Mouse (Mus musculus): ENCODE measurements around the gene Fmo3. TPM values are rescaled to one million over a fixed set of nuclear protein-coding genes. Genes with fewer than 3 reads are reported as not detected.

Gene Fmo3
- polyA plus RNA-seq, 1 experiment from 2014 or later: not detected

- Histone ChIP-seq H3K9ac (replicated peaks; ENCODE audit: low read depth, low read length) (no peak overlapping the region), H3K4me1 (ENCODE audit: control insufficient read depth, insufficient read depth, low read length) (no peaks in the 10 kb centered on the region)
- WGBS: 74% methylated on average over 4 of the region's 4 CpGs
These were observed 49.8 kb downstream of the Fmo3 start for GRCm38 (mm10) chr1:162934374-162935012.

GRCm38 (mm10) chr1:162932386-162932785 lies 51.9 kb downstream of the Fmo3 start:
- Histone ChIP-seq H3K4me3 (ENCODE audit: low read depth, low read length) (no peak overlapping the region), H3K36me3 (ENCODE audit: control insufficient read depth, insufficient read depth, low read length) (no peaks in the 10 kb centered on the region), H3K4me1 (ENCODE audit: control insufficient read depth, insufficient read depth, low read length) (no peaks in the 10 kb centered on the region), H3K9ac (replicated peaks; ENCODE audit: low read depth, low read length) (no peak overlapping the region), H3K9me3 (ENCODE audit: control insufficient read depth, low read length) (no peaks in the 10 kb centered on the region), H3K27me3 (ENCODE audit: control insufficient read depth, insufficient read depth, low read length) (no peaks in the 10 kb centered on the region), H3K27ac (ENCODE audit: low read depth, low read length) (no peak overlapping the region), H3K4me2 (ENCODE audit: low read depth, low read length) (no peak overlapping the region)
- WGBS: 91% methylated on average over 4 of the region's 4 CpGs
- ATAC-seq (ENCODE audit: low read depth): no peak

More at GRCm38 (mm10) chr1:162934374-162935012, 49.8 kb downstream of the Fmo3 start:
- Histone ChIP-seq H3K27ac (ENCODE audit: low read depth, low read length) (no peak overlapping the region), H3K4me2 (ENCODE audit: low read depth, low read length) (no peak overlapping the region), H3K9me3 (ENCODE audit: control insufficient read depth, low read length) (no peaks in the 10 kb centered on the region), H3K4me3 (ENCODE audit: low read depth, low read length) (no peak overlapping the region), H3K27me3 (ENCODE audit: control insufficient read depth, insufficient read depth, low read length) (no peaks in the 10 kb centered on the region), H3K36me3 (ENCODE audit: control insufficient read depth, insufficient read depth, low read length) (no peaks in the 10 kb centered on the region)
- ATAC-seq (ENCODE audit: low read depth): no peak

GRCm38 (mm10) chr1:162931880-162932279 lies 52.4 kb downstream of the Fmo3 start:
- Histone ChIP-seq H3K27me3 (ENCODE audit: control insufficient read depth, insufficient read depth, low read length) (no peaks in the 10 kb centered on the region), H3K9ac (replicated peaks; ENCODE audit: low read depth, low read length) (no peak overlapping the region), H3K36me3 (ENCODE audit: control insufficient read depth, insufficient read depth, low read length) (no peaks in the 10 kb centered on the region), H3K4me3 (ENCODE audit: low read depth, low read length) (no peak overlapping the region), H3K27ac (ENCODE audit: low read depth, low read length) (no peak overlapping the region), H3K4me1 (ENCODE audit: control insufficient read depth, insufficient read depth, low read length) (no peaks in the 10 kb centered on the region), H3K4me2 (ENCODE audit: low read depth, low read length) (no peak overlapping the region), H3K9me3 (ENCODE audit: control insufficient read depth, low read length) (no peaks in the 10 kb centered on the region)
- no peak for ATAC-seq (ENCODE audit: low read depth)
- WGBS: 89% methylated on average over 5 of the region's 5 CpGs

- H3K27ac ChIP-seq (ENCODE audit: low read depth, low read length): no peak overlapping the region
- no peaks in the 10 kb centered on the region for H3K36me3 ChIP-seq (ENCODE audit: control insufficient read depth, insufficient read depth, low read length)
- H3K4me3 ChIP-seq (ENCODE audit: low read depth, low read length): no peak overlapping the region
- WGBS: 88% methylated on average over 4 of the region's 4 CpGs
- H3K9me3 ChIP-seq (ENCODE audit: control insufficient read depth, low read length): no peaks in the 10 kb centered on the region
- H3K27me3 ChIP-seq (ENCODE audit: control insufficient read depth, insufficient read depth, low read length): no peaks in the 10 kb centered on the region
- no peak overlapping the region for H3K4me2 ChIP-seq (ENCODE audit: low read depth, low read length)
- no peaks in the 10 kb centered on the region for H3K4me1 ChIP-seq (ENCODE audit: control insufficient read depth, insufficient read depth, low read length)
- no peak for ATAC-seq (ENCODE audit: low read depth)
- H3K9ac ChIP-seq (replicated peaks; ENCODE audit: low read depth, low read length): no peak overlapping the region
These were observed 52.9 kb downstream of the Fmo3 start for GRCm38 (mm10) chr1:162931310-162931875.

GRCm38 (mm10) chr1:162930631-162931030 lies 53.7 kb downstream of the Fmo3 start:
- no peak overlapping the region for H3K27ac ChIP-seq (ENCODE audit: low read depth, low read length)
- 82% methylated on average over 2 of the region's 2 CpGs for WGBS
- H3K36me3 ChIP-seq (ENCODE audit: control insufficient read depth, insufficient read depth, low read length): no peaks in the 10 kb centered on the region
- no peaks in the 10 kb centered on the region for H3K4me1 ChIP-seq (ENCODE audit: control insufficient read depth, insufficient read depth, low read length)
- no peaks in the 10 kb centered on the region for H3K9me3 ChIP-seq (ENCODE audit: control insufficient read depth, low read length)
- H3K9ac ChIP-seq (replicated peaks; ENCODE audit: low read depth, low read length): no peak overlapping the region
- H3K27me3 ChIP-seq (ENCODE audit: control insufficient read depth, insufficient read depth, low read length): no peaks in the 10 kb centered on the region
- ATAC-seq (ENCODE audit: low read depth): no peak
- no peak overlapping the region for H3K4me3 ChIP-seq (ENCODE audit: low read depth, low read length)
- no peak overlapping the region for H3K4me2 ChIP-seq (ENCODE audit: low read depth, low read length)

- WGBS: 88% methylated on average over 3 of the region's 3 CpGs
These were observed 55.2 kb downstream of the Fmo3 start for GRCm38 (mm10) chr1:162929146-162929545.

GRCm38 (mm10) chr1:162925121-162925520 lies 59.2 kb downstream of the Fmo3 start:
- Histone ChIP-seq H3K36me3 (ENCODE audit: control insufficient read depth, insufficient read depth, low read length) (no peaks in the 10 kb centered on the region), H3K4me3 (ENCODE audit: low read depth, low read length) (no peak overlapping the region), H3K27me3 (ENCODE audit: control insufficient read depth, insufficient read depth, low read length) (no peaks in the 10 kb centered on the region), H3K9ac (replicated peaks; ENCODE audit: low read depth, low read length) (no peak overlapping the region), H3K4me1 (ENCODE audit: control insufficient read depth, insufficient read depth, low read length) (no peaks in the 10 kb centered on the region), H3K4me2 (ENCODE audit: low read depth, low read length) (no peak overlapping the region), H3K27ac (ENCODE audit: low read depth, low read length) (no peak overlapping the region), H3K9me3 (ENCODE audit: control insufficient read depth, low read length) (no peaks in the 10 kb centered on the region)
- 60% methylated on average over 1 of the region's 1 CpGs for WGBS
- no peak for ATAC-seq (ENCODE audit: low read depth)

More at GRCm38 (mm10) chr1:162929146-162929545, 55.2 kb downstream of the Fmo3 start:
- no peaks in the 10 kb centered on the region for H3K9me3 ChIP-seq (ENCODE audit: control insufficient read depth, low read length)
- H3K27ac ChIP-seq (ENCODE audit: low read depth, low read length): no peak overlapping the region
- H3K27me3 ChIP-seq (ENCODE audit: control insufficient read depth, insufficient read depth, low read length): no peaks in the 10 kb centered on the region
- H3K36me3 ChIP-seq (ENCODE audit: control insufficient read depth, insufficient read depth, low read length): no peaks in the 10 kb centered on the region
- H3K4me1 ChIP-seq (ENCODE audit: control insufficient read depth, insufficient read depth, low read length): no peaks in the 10 kb centered on the region
- H3K4me2 ChIP-seq (ENCODE audit: low read depth, low read length): no peak overlapping the region
- no peak for ATAC-seq (ENCODE audit: low read depth)
- no peak overlapping the region for H3K9ac ChIP-seq (replicated peaks; ENCODE audit: low read depth, low read length)
- H3K4me3 ChIP-seq (ENCODE audit: low read depth, low read length): no peak overlapping the region

GRCm38 (mm10) chr1:162916661-162917060 lies 67.7 kb downstream of the Fmo3 start:
- ATAC-seq (ENCODE audit: low read depth): no peak
- Histone ChIP-seq H3K4me2 (ENCODE audit: low read depth, low read length) (no peak overlapping the region), H3K4me1 (ENCODE audit: control insufficient read depth, insufficient read depth, low read length) (no peaks in the 10 kb centered on the region), H3K27me3 (ENCODE audit: control insufficient read depth, insufficient read depth, low read length) (no peaks in the 10 kb centered on the region), H3K9me3 (ENCODE audit: control insufficient read depth, low read length) (no peaks in the 10 kb centered on the region), H3K4me3 (ENCODE audit: low read depth, low read length) (no peak overlapping the region), H3K36me3 (ENCODE audit: control insufficient read depth, insufficient read depth, low read length) (no peaks in the 10 kb centered on the region), H3K9ac (replicated peaks; ENCODE audit: low read depth, low read length) (no peak overlapping the region), H3K27ac (ENCODE audit: low read depth, low read length) (no peak overlapping the region)
- 84% methylated on average over 8 of the region's 8 CpGs for WGBS

GRCm38 (mm10) chr1:162914932-162915556 lies 69.3 kb downstream of the Fmo3 start:
- Histone ChIP-seq H3K4me3 (ENCODE audit: low read depth, low read length) (no peak overlapping the region), H3K4me1 (ENCODE audit: control insufficient read depth, insufficient read depth, low read length) (no peaks in the 10 kb centered on the region), H3K4me2 (ENCODE audit: low read depth, low read length) (no peak overlapping the region), H3K27me3 (ENCODE audit: control insufficient read depth, insufficient read depth, low read length) (no peaks in the 10 kb centered on the region), H3K9me3 (ENCODE audit: control insufficient read depth, low read length) (no peaks in the 10 kb centered on the region), H3K36me3 (ENCODE audit: control insufficient read depth, insufficient read depth, low read length) (no peaks in the 10 kb centered on the region), H3K9ac (replicated peaks; ENCODE audit: low read depth, low read length) (no peak overlapping the region), H3K27ac (ENCODE audit: low read depth, low read length) (no peak overlapping the region)
- WGBS: 86% methylated on average over 4 of the region's 4 CpGs
- ATAC-seq (ENCODE audit: low read depth): no peak

All from neural tube, embryonic 14.5 days (tissue).